Mouse (Mus musculus): ENCODE data around the gene Hdac5. TPM values are rescaled to one million over a fixed set of nuclear protein-coding genes. Genes with fewer than 3 reads are reported as not detected.
A peak's percentile ranks its signal among the peaks of the same experiment; 100 is the strongest.

The Hdac5 gene
- polyA plus RNA-seq, 2 experiments = 7.3 to 8.8 TPM

GRCm38 (mm10) chr11:102227270-102228190, 2.4 kb downstream of the Hdac5 start:
- peaks cover 4 to 25% of the 10 kb centered on the region in 2 experiments for H3K4me1 ChIP-seq (replicated peaks; ENCODE audit: control insufficient read depth in 2 of 2, insufficient read depth in 2 of 2, low read length in 1 of 2)
- H3K9ac ChIP-seq (replicated peaks) = no peak overlapping the region
- H3K9me3 ChIP-seq (ENCODE audit: control insufficient read depth, low read length) = no peaks in the 10 kb centered on the region
- peaks cover 25% of the 10 kb centered on the region for H3K27me3 ChIP-seq (ENCODE audit: control insufficient read depth, insufficient read depth, low read length)
- H3K27ac ChIP-seq = no peak overlapping the region
- TF ChIP-seq CTCF (IDR thresholded peaks at IDR 0.05; ENCODE audit: low read depth) = no peak
- TF ChIP-seq EP300 (IDR thresholded peaks at IDR 0.05; ENCODE audit: low read depth) = no peak
- H3K4me3 ChIP-seq (ENCODE audit: insufficient read depth in 1 of 2, low read depth in 2 of 2, low read length in 2 of 2) = no peak overlapping the region
- no peaks in the 10 kb centered on the region for H3K36me3 ChIP-seq (replicated peaks; ENCODE audit: control insufficient read depth, insufficient read depth, low read depth)
- H3K4me2 ChIP-seq (ENCODE audit: low read depth) = peak overlapping the region; percentile 92; the same call in 1 of the 2 replicates
- DNase-seq (ENCODE audit: low read depth in 3 of 3, low spot score in 3 of 3) (no peak), ATAC-seq (ENCODE audit: insufficient read depth) (no peak)
- 45% methylated on average over 12 of the region's 12 CpGs for WGBS (ENCODE audit: insufficient replicate concordance)

GRCm38 (mm10) chr11:102226067-102226978, 3.6 kb downstream of the Hdac5 start:
- no peak overlapping the region for H3K4me3 ChIP-seq (ENCODE audit: insufficient read depth in 1 of 2, low read depth in 2 of 2, low read length in 2 of 2)
- H3K36me3 ChIP-seq (replicated peaks; ENCODE audit: control insufficient read depth, insufficient read depth, low read depth) = no peaks in the 10 kb centered on the region
- no peak overlapping the region for H3K4me2 ChIP-seq (ENCODE audit: low read depth)
- DNase-seq (ENCODE audit: low read depth in 3 of 3, low spot score in 3 of 3) = no peak
- H3K27ac ChIP-seq = no peak overlapping the region
- 82% methylated on average over 12 of the region's 12 CpGs for WGBS (ENCODE audit: insufficient replicate concordance)
- no peak for TF ChIP-seq CTCF (IDR thresholded peaks at IDR 0.05; ENCODE audit: low read depth)
- TF ChIP-seq EP300 (IDR thresholded peaks at IDR 0.05; ENCODE audit: low read depth) = no peak
- no peak for ATAC-seq (ENCODE audit: insufficient read depth)
- peaks cover 4 to 25% of the 10 kb centered on the region in 2 experiments for H3K4me1 ChIP-seq (replicated peaks; ENCODE audit: control insufficient read depth in 2 of 2, insufficient read depth in 2 of 2, low read length in 1 of 2)
- H3K9me3 ChIP-seq (ENCODE audit: control insufficient read depth, low read length) = no peaks in the 10 kb centered on the region
- peaks cover 25% of the 10 kb centered on the region for H3K27me3 ChIP-seq (ENCODE audit: control insufficient read depth, insufficient read depth, low read length)
- no peak overlapping the region for H3K9ac ChIP-seq (replicated peaks)

- Histone ChIP-seq H3K27ac (no peak overlapping the region), H3K4me3 (ENCODE audit: insufficient read depth in 1 of 2, low read depth in 2 of 2, low read length in 2 of 2) (no peak overlapping the region), H3K36me3 (replicated peaks; ENCODE audit: control insufficient read depth, insufficient read depth, low read depth) (no peaks in the 10 kb centered on the region), H3K9me3 (ENCODE audit: control insufficient read depth, low read length) (no peaks in the 10 kb centered on the region), H3K4me2 (ENCODE audit: low read depth) (no peak overlapping the region), H3K4me1 (replicated peaks; ENCODE audit: control insufficient read depth in 2 of 2, insufficient read depth in 2 of 2, low read length in 1 of 2) (peaks cover 8 to 25% of the 10 kb centered on the region in 2 experiments), H3K27me3 (ENCODE audit: control insufficient read depth, insufficient read depth, low read length) (peaks cover 25% of the 10 kb centered on the region), H3K9ac (replicated peaks) (no peak overlapping the region)
- DNase-seq (ENCODE audit: low read depth in 3 of 3, low spot score in 3 of 3) = no peak
- WGBS (ENCODE audit: insufficient replicate concordance) = 49% methylated on average over 5 of the region's 5 CpGs
- TF ChIP-seq EP300 (IDR thresholded peaks at IDR 0.05; ENCODE audit: low read depth) (no peak), CTCF (IDR thresholded peaks at IDR 0.05; ENCODE audit: low read depth) (no peak)
- no peak for ATAC-seq (ENCODE audit: insufficient read depth)
These were observed 4.7 kb downstream of the Hdac5 start for GRCm38 (mm10) chr11:102225221-102225620.

GRCm38 (mm10) chr11:102224686-102225085, 5.3 kb downstream of the Hdac5 start:
- H3K27ac ChIP-seq = no peak overlapping the region
- WGBS (ENCODE audit: insufficient replicate concordance) = 12% methylated on average over 22 of the region's 22 CpGs
- peaks cover 9 to 30% of the 10 kb centered on the region in 2 experiments for H3K4me1 ChIP-seq (replicated peaks; ENCODE audit: control insufficient read depth in 2 of 2, insufficient read depth in 2 of 2, low read length in 1 of 2)
- no peaks in the 10 kb centered on the region for H3K36me3 ChIP-seq (replicated peaks; ENCODE audit: control insufficient read depth, insufficient read depth, low read depth)
- no peak for TF ChIP-seq EP300 (IDR thresholded peaks at IDR 0.05; ENCODE audit: low read depth)
- TF ChIP-seq CTCF (IDR thresholded peaks at IDR 0.05; ENCODE audit: low read depth) = no peak
- DNase-seq (ENCODE audit: low read depth in 3 of 3, low spot score in 3 of 3) (no peak), ATAC-seq (ENCODE audit: insufficient read depth) (no peak)
- H3K27me3 ChIP-seq (ENCODE audit: control insufficient read depth, insufficient read depth, low read length) = peaks cover 25% of the 10 kb centered on the region
- no peak overlapping the region for H3K4me3 ChIP-seq (ENCODE audit: insufficient read depth in 1 of 2, low read depth in 2 of 2, low read length in 2 of 2)
- peak overlapping the region; percentile 32 for H3K4me2 ChIP-seq (ENCODE audit: low read depth)
- no peak overlapping the region for H3K9ac ChIP-seq (replicated peaks)
- H3K9me3 ChIP-seq (ENCODE audit: control insufficient read depth, low read length) = no peaks in the 10 kb centered on the region
